Mouse (Mus musculus) liver, adult (tissue): ENCODE data around the gene Rftn2.

Source experiments
- GATA4 ChIP-seq: IDR thresholded peaks from 2 replicates; pipeline ENCODE4 v1.6.1; 2014; ENCODE audit warnings: mild to moderate bottlenecking, low read length; ENCODE audit not compliant: insufficient replicate concordance

Rftn2 gene

GRCm38 (mm10) chr1:55194064-55194915 lies 32.3 kb downstream of the Rftn2 start:
- no peak for TF ChIP-seq GATA4

- TF ChIP-seq GATA4, result no peak
These were observed 33.3 kb downstream of the Rftn2 start for GRCm38 (mm10) chr1:55193316-55193715.

GRCm38 (mm10) chr1:55192824-55193223 lies 33.8 kb downstream of the Rftn2 start:
- no peak for TF ChIP-seq GATA4

- TF ChIP-seq GATA4, result no peak
These were observed 34.6 kb downstream of the Rftn2 start for GRCm38 (mm10) chr1:55192015-55192414.

GRCm38 (mm10) chr1:55186592-55187210 lies 39.9 kb downstream of the Rftn2 start:
- TF ChIP-seq GATA4, result no peak

GRCm38 (mm10) chr1:55185718-55186117 lies 40.9 kb downstream of the Rftn2 start:
- TF ChIP-seq GATA4, result no peak

GRCm38 (mm10) chr1:55182392-55182791 lies 44.2 kb downstream of the Rftn2 start:
- no peak for TF ChIP-seq GATA4

- TF ChIP-seq GATA4, result no peak
These were observed 46.5 kb downstream of the Rftn2 start for GRCm38 (mm10) chr1:55179917-55180566.

GRCm38 (mm10) chr1:55174558-55175034 lies 52.0 kb downstream of the Rftn2 start:
- TF ChIP-seq GATA4, result no peak

GRCm38 (mm10) chr1:55173720-55174557 lies 52.6 kb downstream of the Rftn2 start:
- TF ChIP-seq GATA4, result 0 out of 2 replicates have a peak, but pooled peaks have one; percentile 28

- no peak for TF ChIP-seq GATA4
These were observed 54.9 kb downstream of the Rftn2 start for GRCm38 (mm10) chr1:55171361-55172325.

- no peak for TF ChIP-seq GATA4
These were observed 58.0 kb downstream of the Rftn2 start for GRCm38 (mm10) chr1:55168591-55168990.

- no peak for TF ChIP-seq GATA4
These were observed 59.0 kb downstream of the Rftn2 start for GRCm38 (mm10) chr1:55167560-55167959.

- TF ChIP-seq GATA4, result no peak
These were observed 62.6 kb downstream of the Rftn2 start for GRCm38 (mm10) chr1:55164005-55164404.

- no peak for TF ChIP-seq GATA4
These were observed 63.8 kb downstream of the Rftn2 start for GRCm38 (mm10) chr1:55162781-55163180.
